Mouse (Mus musculus): Measurements from ENCODE around the gene Bcl2l15. TPM values are rescaled to one million over a fixed set of nuclear protein-coding genes. Genes with fewer than 3 reads are reported as not detected.

Gene Bcl2l15
- polyA plus RNA-seq, 1 experiment from 2014 or later = 0.54 TPM

DNA sequence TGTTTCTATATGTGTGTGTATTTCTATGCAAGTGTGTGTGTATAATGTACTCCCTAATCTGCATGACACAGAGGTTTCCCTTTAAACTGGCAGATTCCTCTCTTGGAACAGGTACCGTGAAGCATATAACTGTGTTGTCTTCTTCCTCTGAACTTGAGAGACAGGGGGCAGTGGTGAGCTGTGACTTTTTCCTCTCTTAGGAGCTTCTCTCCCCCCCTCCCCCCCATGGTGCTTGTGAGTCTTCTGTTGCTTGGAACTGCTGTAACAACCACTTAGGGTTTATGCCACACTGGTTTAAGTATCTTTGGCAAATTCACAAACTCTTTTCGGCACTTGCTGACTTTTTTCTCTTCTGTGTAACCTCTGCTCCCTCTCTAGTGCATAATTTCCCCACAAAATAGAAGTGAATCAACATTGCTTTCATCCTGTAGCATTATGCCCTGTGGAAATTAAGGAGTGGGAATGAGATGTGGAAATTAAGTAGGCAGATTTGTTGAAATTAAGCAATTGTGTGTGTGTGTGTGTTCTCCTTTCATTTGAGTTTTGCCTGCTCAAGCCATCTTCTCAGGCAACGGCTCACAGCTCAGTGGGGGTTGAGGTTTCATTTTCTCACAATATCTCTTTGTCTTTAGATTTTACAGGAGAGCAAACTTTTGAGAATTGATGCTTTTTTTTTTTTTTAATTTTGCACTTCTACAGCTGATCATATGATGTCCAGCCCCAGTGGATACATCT, 20.3 kb downstream of the Bcl2l15 start:
- Histone ChIP-seq H3K27ac (ENCODE audit: low read depth) (no peak overlapping the region), H3K27me3 (ENCODE audit: insufficient read depth, low read length) (no peaks in the 10 kb centered on the region), H3K9ac (replicated peaks) (no peak overlapping the region), H3K4me2 (ENCODE audit: low read depth, low read length) (no peak overlapping the region), H3K36me3 (replicated peaks; ENCODE audit: insufficient read depth, low read length) (no peaks in the 10 kb centered on the region), H3K9me3 (ENCODE audit: low read length) (no peaks in the 10 kb centered on the region), H3K4me3 (ENCODE audit: low read depth, low read length) (no peak overlapping the region), H3K4me1 (ENCODE audit: insufficient read depth) (no peaks in the 10 kb centered on the region)
- TF ChIP-seq EP300 (IDR thresholded peaks at IDR 0.05; ENCODE audit: low read depth) = no peak
- peak; percentile 69 for TF ChIP-seq CTCF (IDR thresholded peaks at IDR 0.05; ENCODE audit: low read depth)
- DNase-seq (peak; percentile 63), ATAC-seq (0 out of 2 replicates have a peak, but pooled peaks have one; percentile 47)
- WGBS (ENCODE audit: insufficient replicate concordance) = 57% methylated on average over 3 of the region's 3 CpGs

DNA sequence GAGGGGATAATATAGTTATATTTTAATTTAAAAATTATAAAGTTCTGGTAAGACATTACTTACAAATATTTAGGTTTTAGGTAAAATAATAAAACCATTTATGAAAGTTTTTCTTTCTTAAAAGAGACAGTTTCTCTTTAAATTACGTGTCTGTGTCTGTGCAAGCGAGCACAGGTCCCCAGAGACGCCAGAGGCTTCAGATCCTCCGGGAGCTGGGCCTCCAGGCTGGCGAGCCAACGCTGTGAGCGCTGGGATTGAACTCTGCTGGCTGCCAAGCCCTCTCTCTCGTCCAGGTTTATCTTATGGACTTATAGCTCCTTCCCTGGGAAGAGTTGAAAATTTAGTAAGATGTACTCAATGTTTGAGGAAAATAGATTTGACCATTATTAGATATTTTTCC, 21.4 kb downstream of the Bcl2l15 start:
- DNase-seq = no peak
- no peak for ATAC-seq

DNA sequence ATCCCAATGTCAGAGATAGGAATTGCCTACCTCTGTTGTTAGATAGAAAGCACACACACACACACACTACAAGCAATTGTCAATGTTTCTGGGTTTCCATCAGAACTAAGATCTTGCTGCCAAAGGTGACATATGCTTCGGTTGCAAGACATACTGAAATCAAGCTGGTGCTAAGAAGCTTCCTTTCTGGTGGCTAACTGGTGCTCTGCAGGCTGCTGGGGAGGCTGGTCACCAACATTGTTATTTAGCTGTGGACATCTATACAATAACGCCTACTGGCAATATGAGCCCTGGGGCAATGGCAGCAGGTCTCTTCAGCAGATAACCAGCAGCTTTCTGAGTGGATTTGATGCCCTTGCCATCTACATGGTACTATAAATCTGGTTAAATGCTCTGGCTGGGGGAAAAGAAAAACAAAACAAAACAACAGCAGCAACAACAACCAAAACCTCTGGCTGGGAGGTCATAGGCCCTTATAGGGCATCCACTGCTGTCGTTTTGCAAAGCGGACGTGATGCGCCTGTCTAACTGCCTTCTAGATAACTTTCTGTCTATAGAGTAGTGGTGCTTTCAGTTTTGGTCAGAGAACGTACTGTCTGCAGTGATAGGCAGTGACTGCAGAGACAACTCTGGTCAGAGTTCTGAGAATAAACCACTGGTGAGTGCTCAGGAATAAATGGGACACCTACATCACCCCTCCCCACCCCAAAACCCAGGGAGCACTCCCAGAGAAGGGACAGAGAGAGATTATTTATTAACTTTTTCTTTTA, 24.8 kb downstream of the Bcl2l15 start:
- Histone ChIP-seq H3K36me3 (replicated peaks; ENCODE audit: insufficient read depth, low read length) (no peaks in the 10 kb centered on the region), H3K9ac (replicated peaks) (no peak overlapping the region), H3K4me3 (ENCODE audit: low read depth, low read length) (no peak overlapping the region), H3K4me2 (ENCODE audit: low read depth, low read length) (no peak overlapping the region), H3K27me3 (ENCODE audit: insufficient read depth, low read length) (no peaks in the 10 kb centered on the region), H3K9me3 (ENCODE audit: low read length) (no peaks in the 10 kb centered on the region), H3K27ac (ENCODE audit: low read depth) (no peak overlapping the region), H3K4me1 (ENCODE audit: insufficient read depth) (no peaks in the 10 kb centered on the region)
- DNase-seq (no peak), ATAC-seq (no peak)
- WGBS (ENCODE audit: insufficient replicate concordance) = 71% methylated on average over 7 of the region's 7 CpGs
- no peak for TF ChIP-seq EP300 (IDR thresholded peaks at IDR 0.05; ENCODE audit: low read depth)
- TF ChIP-seq CTCF (IDR thresholded peaks at IDR 0.05; ENCODE audit: low read depth) = no peak

More for the DNA sequence above, 21.4 kb downstream of the Bcl2l15 start:
- WGBS (ENCODE audit: insufficient replicate concordance) = 73% methylated on average over 8 of the region's 8 CpGs
- no peak overlapping the region for H3K4me2 ChIP-seq (ENCODE audit: low read depth, low read length)
- TF ChIP-seq CTCF (IDR thresholded peaks at IDR 0.05; ENCODE audit: low read depth) (no peak), EP300 (IDR thresholded peaks at IDR 0.05; ENCODE audit: low read depth) (no peak)
- H3K27me3 ChIP-seq (ENCODE audit: insufficient read depth, low read length) = no peaks in the 10 kb centered on the region
- H3K4me3 ChIP-seq (ENCODE audit: low read depth, low read length) = no peak overlapping the region
- H3K27ac ChIP-seq (ENCODE audit: low read depth) = no peak overlapping the region
- H3K36me3 ChIP-seq (replicated peaks; ENCODE audit: insufficient read depth, low read length) = no peaks in the 10 kb centered on the region
- H3K9me3 ChIP-seq (ENCODE audit: low read length) = no peaks in the 10 kb centered on the region
- H3K4me1 ChIP-seq (ENCODE audit: insufficient read depth) = no peaks in the 10 kb centered on the region
- no peak overlapping the region for H3K9ac ChIP-seq (replicated peaks)

DNA sequence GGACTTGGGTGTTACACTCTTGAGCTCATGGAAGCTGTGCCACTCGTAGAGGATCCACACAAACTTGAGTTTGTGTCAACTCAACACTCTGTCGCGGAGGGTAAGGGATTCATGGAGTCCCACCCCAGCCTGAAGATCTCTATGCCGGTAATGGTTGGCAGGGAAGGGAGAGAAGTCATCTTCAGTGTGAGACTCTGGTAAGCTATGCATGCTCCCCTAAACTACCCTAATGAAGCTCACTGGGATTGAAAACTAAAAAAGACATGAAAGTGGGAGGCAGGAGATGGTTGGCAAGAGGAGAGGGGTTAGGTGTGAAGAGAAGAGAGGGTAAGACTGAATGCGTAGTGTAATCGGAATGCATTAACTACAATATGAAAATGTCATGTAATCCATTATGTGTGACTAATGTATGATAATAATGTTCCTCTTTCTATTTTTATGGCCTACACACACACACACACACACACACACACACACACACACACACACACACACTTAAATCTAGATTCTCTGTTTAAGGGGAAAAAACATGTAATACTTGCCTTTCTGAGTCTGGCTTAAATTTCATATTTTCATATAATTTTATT, 25.7 kb downstream of the Bcl2l15 start:
- Histone ChIP-seq H3K27me3 (ENCODE audit: insufficient read depth, low read length) (no peaks in the 10 kb centered on the region), H3K4me2 (ENCODE audit: low read depth, low read length) (no peak overlapping the region), H3K9ac (replicated peaks) (no peak overlapping the region), H3K9me3 (ENCODE audit: low read length) (no peaks in the 10 kb centered on the region), H3K27ac (ENCODE audit: low read depth) (peak overlapping the region; percentile 57), H3K4me3 (ENCODE audit: low read depth, low read length) (no peak overlapping the region), H3K36me3 (replicated peaks; ENCODE audit: insufficient read depth, low read length) (no peaks in the 10 kb centered on the region), H3K4me1 (ENCODE audit: insufficient read depth) (no peaks in the 10 kb centered on the region)
- TF ChIP-seq EP300 (IDR thresholded peaks at IDR 0.05; ENCODE audit: low read depth) (no peak), CTCF (IDR thresholded peaks at IDR 0.05; ENCODE audit: low read depth) (no peak)
- 79% methylated on average over 6 of the region's 6 CpGs for WGBS (ENCODE audit: insufficient replicate concordance)
- DNase-seq (no peak), ATAC-seq (no peak)

DNA sequence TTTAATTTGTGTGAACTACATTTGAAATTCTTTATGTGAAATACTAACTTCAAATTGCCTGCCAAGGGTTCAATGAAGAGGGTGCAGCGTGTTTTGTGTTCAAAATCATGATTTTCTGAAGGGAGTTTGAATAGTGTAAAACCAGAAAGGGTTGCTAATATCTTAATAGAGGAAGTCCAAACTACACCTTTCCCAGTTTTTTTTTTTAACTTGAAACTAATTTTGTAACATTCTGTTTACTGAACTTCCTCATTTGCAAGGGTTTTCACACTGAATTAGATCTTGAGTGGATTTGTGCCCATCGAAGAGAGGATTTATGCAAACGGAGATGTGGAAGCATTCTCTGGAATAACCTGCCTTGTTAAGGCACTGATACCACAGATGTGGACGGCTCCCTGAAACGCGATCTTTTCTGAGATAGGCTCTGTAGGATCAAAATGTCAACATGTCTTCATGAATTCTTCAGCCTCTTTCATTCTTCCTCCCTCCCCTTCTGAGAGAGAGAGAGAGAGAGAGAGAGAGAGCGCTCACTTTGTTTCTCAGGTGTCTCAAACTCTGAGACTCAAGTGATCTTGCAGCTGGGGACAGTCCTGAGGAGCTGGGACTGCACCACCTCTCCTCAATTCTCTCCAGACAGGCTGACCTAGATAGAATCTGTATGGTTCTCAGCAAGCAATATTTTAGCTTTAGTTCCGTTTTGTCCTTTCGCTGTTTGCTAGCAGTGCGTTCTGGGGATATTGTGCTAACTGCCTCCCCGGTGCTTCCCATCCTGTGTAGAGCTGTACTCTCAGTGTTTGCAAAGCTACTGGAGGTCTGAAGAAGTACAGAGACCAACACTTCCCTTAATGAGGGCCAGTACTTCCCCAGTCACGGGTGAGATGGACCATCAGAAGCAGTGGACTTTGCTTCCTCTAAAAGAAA, 26.7 kb downstream of the Bcl2l15 start, which contains the start of gene Ptpn22:
Ptpn22 (plus strand) TSS at position 915 of the 921 bp plus-strand sequence.
- no peaks in the 10 kb centered on the region for H3K27me3 ChIP-seq (ENCODE audit: insufficient read depth, low read length)
- H3K4me2 ChIP-seq (ENCODE audit: low read depth, low read length) = peak within 1 kb of the TSS; percentile 58
- no peaks in the 10 kb centered on the region for H3K9me3 ChIP-seq (ENCODE audit: low read length)
- no peaks in the 10 kb centered on the region for H3K36me3 ChIP-seq (replicated peaks; ENCODE audit: insufficient read depth, low read length)
- no peak for TF ChIP-seq CTCF (IDR thresholded peaks at IDR 0.05; ENCODE audit: low read depth)
- no peak for TF ChIP-seq EP300 (IDR thresholded peaks at IDR 0.05; ENCODE audit: low read depth)
- peak within 1 kb of the TSS; percentile 25 for H3K4me3 ChIP-seq (ENCODE audit: low read depth, low read length)
- WGBS (ENCODE audit: insufficient replicate concordance) = 28% methylated on average over 12 of the region's 12 CpGs
- ATAC-seq (peak; percentile 78), DNase-seq (peak; percentile 26)
- H3K9ac ChIP-seq (replicated peaks) = peak within 1 kb of the TSS; percentile 1; the same call in 1 of the 2 replicates
- peak within 1 kb of the TSS; percentile 91 for H3K27ac ChIP-seq (ENCODE audit: low read depth)
- H3K4me1 ChIP-seq (ENCODE audit: insufficient read depth) = no peaks in the 10 kb centered on the region

Data from liver, postnatal 0 days (tissue).